Mouse (Mus musculus) right cerebral cortex, adult 2 months (tissue): ENCODE data around the gene Slc43a2.

ENCODE experiments used
- DNase-seq, 2 experiments: peaks; one replicate each; pipeline ENCODE4 v3.0.0; 2021 to 2022; ENCODE audit warnings: low spot score in 2 of 2

Gene Slc43a2

DNA sequence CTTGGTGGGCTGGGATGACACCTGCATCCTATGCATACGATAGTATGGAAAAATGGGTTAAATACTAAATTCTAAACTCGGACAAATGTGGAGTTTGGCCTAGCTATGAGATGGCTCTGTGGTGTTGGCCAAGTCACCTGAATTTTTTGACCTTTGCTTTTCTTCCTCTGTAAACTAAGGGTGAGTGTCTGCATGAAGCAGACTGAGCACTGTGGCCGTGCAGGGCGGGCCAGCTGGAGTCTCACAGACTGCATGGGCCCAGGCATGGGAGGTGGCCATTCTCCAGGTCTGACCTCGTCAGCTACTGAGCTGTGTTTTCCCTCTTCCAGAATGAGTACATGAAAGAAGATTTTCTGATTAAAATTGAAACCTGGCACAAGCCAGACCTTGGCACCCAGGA lies 77.3 kb downstream of the Slc43a2 start:
- no peak for DNase-seq

DNA sequence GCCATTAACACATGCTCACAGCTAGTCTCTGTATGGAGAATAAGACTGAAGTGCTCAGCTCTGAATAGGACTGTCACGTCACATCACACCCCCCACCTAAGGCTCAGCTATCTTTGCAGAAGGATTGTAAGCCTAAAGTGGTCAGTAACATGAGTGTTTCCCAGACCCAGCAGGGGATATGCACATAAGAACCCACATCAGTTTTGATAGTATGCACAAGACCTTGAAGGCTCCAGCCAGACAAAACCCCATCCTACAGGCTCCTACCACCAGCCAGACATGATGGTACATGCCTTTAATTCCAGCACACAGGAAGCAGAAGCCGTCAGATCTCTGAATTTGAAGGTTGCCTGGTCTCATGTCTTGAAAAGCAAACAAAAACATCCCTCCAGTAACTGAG lies 78.5 kb downstream of the Slc43a2 start:
- DNase-seq: no peak

DNA sequence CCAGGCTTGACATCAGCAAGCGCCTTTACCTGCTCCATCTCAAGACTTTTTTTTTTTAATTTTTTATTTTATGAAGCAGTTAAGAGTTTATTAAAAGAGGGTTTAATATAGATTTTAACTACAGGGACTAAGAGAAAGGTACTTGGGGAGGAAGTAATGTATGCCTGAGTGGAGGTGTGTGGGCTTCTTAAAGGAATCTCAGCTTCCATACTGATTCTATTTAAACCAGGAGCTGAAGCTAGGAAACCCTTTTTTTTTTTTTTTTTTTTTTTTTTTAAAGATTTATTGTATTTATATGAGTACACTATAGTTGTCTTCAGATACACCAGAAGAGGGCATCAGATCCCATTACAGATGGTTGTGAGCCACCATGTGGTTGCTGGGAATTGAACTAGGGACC lies 83.3 kb downstream of the Slc43a2 start:
- DNase-seq: no peak

DNA sequence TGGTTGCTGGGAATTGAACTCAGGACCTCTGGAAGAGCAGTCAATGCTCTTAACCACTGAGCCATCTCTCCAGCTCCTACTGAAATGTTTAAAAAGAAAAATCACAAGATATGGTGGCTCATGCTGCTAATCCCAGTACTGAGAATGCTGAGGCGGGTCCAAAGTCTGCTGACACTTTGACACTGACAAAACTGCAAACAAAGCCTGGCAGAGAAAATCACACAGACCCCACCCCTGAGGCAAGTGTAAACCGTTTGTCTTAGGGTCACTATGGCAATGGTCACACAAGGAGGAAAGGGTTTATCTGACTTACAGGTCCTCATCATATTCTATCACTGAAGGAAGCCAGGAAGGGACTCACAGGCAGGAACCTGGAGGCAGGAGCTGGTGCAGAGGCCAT lies 84.1 kb downstream of the Slc43a2 start:
- no peak for DNase-seq

DNA sequence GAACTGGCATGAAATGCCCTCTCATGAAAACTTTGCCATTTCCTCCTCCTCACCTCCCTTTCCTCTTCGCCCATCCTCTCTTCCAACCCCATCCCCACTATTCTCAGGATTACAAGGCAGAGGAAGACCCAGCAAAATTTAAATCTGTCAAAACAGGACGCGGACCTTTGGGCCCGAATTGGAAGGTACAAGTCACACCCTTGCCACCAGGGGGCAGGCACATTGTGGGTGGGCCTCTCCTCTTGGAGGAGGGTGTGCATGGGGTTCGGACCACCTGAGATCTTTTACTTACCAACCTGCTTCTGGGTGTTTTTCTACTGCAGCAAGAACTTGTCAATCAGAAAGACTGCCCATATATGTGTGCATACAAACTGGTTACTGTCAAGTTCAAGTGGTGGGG lies 87.6 kb downstream of the Slc43a2 start:
- no peak for DNase-seq

DNA sequence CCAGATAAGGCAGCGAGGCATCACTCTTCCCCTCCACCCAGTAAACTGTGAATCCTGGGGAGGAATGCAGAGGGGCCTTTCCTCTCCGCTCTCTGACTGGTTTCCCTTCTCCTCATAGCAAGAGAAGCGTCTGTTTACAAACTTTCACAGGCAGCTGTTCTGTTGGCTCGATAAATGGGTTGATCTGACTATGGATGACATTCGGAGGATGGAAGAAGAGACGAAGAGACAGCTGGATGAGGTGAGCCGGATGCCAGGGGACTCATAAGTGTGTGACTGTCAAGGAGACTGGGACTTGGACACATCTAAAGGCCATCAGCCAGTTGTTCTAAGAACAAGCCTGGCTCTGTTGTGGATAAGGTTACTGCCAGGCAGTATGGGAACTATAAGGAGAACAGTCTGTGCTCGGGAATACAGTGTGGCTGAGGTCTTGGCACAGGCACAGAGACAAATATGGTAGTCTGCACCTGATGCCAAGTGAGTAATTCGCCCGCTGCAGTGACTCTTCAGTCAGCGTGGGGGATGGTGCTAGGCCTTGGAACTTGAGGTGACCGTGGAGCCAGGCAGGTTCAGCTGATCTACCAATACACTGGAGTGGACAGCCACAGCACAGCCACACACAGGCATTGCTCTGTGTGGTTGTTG lies 88.8 kb downstream of the Slc43a2 start:
- peak; percentile 47 to 58 for DNase-seq

DNA sequence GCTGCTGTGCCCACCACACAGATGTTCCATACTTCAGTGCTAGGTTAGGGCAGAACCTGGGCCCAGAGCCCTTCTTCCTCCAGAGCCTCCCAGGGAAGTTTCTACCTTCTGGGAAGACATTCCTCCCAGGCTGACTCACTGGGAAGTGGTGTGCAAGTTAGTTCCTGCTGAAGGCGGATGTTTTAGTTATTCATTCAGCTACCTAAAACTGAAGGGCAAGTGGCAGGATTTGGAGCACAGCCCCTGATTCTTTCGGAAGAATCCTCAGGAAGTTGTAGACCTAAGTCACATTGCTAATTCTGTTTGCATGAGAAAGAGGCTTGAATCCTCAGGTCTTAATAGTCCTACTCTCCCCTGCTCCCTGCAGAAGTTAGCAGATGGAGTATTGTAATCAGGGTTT lies 89.9 kb downstream of the Slc43a2 start:
- DNase-seq: no peak

DNA sequence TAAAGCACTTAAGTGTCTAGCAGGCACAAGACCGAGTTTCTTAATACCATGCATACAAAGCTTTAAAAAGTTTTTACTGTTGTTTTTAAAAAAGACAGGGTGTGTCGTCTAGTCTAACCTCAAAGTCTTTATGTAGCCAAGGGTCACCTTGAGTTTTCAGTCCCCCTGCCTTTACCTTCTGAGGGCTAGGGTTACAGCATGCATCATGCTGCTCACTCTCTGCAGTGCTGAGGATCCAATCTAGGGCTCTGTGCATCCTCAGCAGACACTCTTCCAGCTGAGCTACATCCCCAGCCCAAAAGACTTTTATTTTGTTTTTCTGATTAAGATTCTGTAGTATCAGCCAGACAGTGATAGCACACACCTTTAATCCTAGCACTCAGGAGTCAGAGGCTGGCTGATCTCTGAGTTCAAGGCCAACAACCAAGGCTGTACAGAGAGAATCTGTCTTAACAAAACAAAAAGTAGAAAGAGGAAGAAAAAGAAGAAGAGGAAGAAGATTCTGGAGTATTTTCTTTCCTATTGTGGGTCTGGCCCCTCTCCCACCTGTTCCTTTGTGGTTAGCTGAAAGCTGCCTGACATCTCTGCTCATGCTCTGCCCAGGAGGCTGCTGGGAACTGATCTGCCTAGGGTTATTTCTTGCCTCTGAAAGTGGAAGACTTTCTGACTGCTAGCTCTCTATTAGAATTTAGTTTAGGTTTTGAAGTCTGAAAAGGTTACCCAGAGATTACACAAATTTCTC lies 91.3 kb downstream of the Slc43a2 start:
- DNase-seq: no peak

DNA sequence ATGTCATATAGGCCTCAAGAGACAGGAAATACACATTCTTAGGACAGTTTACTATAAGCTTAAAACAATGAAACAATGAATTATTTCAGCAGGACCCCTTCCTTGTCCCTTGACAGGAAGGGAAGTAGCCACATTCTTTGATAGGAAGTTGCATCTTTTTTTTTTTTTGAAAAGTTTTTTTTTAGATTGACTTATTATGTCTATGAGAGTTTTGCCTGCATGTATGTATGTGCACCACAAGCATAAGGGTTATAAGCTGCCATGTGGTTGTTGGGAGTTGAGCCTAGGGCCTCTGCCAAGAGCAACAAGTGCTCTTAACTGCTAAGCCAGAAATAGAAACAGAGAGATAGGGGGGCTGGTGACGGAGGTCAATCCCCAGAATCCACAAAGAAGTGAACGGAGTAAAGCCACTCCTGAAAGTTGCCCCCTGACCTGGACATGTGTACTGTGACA lies 92.6 kb downstream of the Slc43a2 start:
- no peak for DNase-seq

DNA sequence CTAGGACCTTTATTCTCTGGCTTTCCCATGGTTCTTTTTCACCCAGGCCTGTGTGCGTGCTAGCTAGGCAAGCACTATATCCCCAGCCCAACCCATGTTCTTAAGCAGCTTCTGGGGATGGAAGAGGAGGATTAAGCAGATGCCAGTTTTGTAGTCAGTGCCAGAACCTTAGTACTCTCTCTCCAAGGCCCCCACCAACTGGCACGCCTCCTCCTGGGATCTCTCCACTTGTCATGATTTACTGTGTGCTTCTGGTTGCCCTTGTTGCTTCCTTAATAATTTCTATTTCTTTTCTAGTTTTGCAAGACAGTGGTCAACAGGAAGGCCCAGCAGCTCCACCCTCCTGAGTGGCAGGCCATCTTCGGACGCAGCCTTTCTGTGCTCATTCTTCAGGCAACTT lies 94.3 kb downstream of the Slc43a2 start:
- DNase-seq: no peak
